Mouse (Mus musculus): ENCODE measurements around the gene Pax5. TPM values are rescaled to one million over a fixed set of nuclear protein-coding genes. Genes with fewer than 3 reads are reported as not detected.

The Pax5 gene
- not detected in 2 replicates for total RNA-seq (2012; rRNA removed)
- polyA plus RNA-seq (2012; ENCODE audit: insufficient read depth in 1 of 2, insufficient read length in 2 of 2, low read depth in 1 of 2, low replicate concordance in 2 of 2, missing spikeins in 1 of 2): not detected

DNA sequence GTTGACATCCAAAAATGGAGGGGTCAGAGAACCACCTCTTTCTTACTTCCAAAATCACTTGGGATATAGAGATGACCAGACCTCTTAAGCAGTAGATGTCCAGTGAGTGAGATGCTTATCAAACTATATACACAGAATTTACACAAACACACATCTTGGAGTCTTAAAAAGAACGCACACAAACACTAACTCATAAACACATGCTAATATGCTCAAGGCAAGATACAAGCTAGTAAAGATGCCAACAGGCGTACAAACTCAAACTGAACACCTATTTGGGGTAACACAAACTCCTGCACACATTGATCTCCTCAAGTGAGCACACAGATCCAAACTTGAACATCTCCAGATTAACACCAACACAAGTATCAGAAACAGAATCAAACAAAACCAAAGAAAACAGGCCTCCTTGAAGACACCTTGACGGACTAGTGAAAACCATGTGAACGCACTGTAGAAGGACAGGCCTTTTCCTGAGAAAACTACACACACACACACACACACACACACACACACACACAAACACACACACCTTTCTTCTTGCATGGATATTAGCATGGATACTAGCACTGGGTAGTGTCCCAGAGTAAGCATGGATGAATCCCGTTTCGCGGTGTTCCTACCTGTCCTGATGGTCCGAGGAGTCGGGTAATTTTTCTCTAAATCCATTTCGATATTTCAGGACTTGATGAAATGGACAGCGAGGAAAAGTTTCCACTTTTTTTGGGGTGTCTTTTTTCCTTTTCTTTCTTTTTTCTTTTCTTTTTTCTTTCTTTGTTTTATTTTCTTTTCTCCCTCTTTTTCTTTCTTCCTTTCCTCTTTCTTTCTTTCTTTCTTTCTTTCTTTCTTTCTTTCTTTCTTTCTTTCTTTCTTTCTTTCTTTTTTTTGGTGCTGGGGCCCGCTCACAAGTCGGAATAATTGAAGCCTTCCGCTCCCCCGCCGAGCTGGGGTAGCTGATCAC is at the start of gene Pax5:
TSS of gene Pax5 (minus strand) at position 748 of the 961 bp plus-strand sequence.
- no peak for DNase-seq (ENCODE audit: low read depth, low spot score)
- no peaks in the 10 kb centered on the region for H3K36me3 ChIP-seq (ENCODE audit: control insufficient read depth in 1 of 2, insufficient read depth in 2 of 2, low read length in 2 of 2)
- no peaks in the 10 kb centered on the region for H3K9me3 ChIP-seq (replicated peaks; ENCODE audit: insufficient read depth, low read length)
- TF ChIP-seq MAX (IDR thresholded peaks at IDR 0.05; ENCODE audit: low read length) (no peak), SMC3 (IDR thresholded peaks at IDR 0.05; ENCODE audit: low read depth, low read length) (no peak), TCF12 (IDR thresholded peaks at IDR 0.05; ENCODE audit: low read depth, low read length) (no peak), MYC (IDR thresholded peaks at IDR 0.05; ENCODE audit: low read depth, low read length) (no peak), ETS1 (IDR thresholded peaks at IDR 0.05; ENCODE audit: low read depth, low read length) (no peak), CTCF (IDR thresholded peaks at IDR 0.05 in 2 of 3, conservative IDR thresholded peaks at IDR 0.05 in 1 of 3; ENCODE audit: control insufficient read depth in 1 of 3, insufficient read depth in 1 of 3, low read depth in 2 of 3, low read length in 3 of 3, poor library complexity in 1 of 3, severe bottlenecking in 1 of 3) (no peak), POLR2AphosphoS5 (IDR thresholded peaks at IDR 0.05; ENCODE audit: borderline replicate concordance, low read depth, low read length) (no peak), POLR2AphosphoS2 (IDR thresholded peaks at IDR 0.05; ENCODE audit: low read length) (no peak), EP300 (IDR thresholded peaks at IDR 0.05; ENCODE audit: low read depth in 1 of 2, low read length in 2 of 2) (no peak), E2F4 (IDR thresholded peaks at IDR 0.05; ENCODE audit: borderline replicate concordance, low read depth, low read length) (no peak), MYB (IDR thresholded peaks at IDR 0.05; ENCODE audit: low read depth, low read length) (no peak), RAD21 (IDR thresholded peaks at IDR 0.05; ENCODE audit: low read depth, low read length) (no peak), ELF1 (IDR thresholded peaks at IDR 0.05; ENCODE audit: low read depth, low read length) (no peak), MEF2A (IDR thresholded peaks at IDR 0.05; ENCODE audit: extremely low read depth, insufficient replicate concordance, low read depth, low read length, poor library complexity, severe bottlenecking) (no peak), USF2 (IDR thresholded peaks at IDR 0.05; ENCODE audit: borderline replicate concordance in 1 of 2, insufficient read depth in 1 of 2, low read depth in 1 of 2, low read length in 2 of 2) (no peak), ZMIZ1 (IDR thresholded peaks at IDR 0.05; ENCODE audit: low read depth, low read length) (no peak), NRF1 (IDR thresholded peaks at IDR 0.05; ENCODE audit: insufficient read depth, low read depth, low read length, poor library complexity, severe bottlenecking) (no peak), MAZ (IDR thresholded peaks at IDR 0.05; ENCODE audit: low read depth, low read length) (no peak), JUND (IDR thresholded peaks at IDR 0.05; ENCODE audit: low read depth, low read length) (no peak)
- no peaks in the 10 kb centered on the region for H3K4me1 ChIP-seq (ENCODE audit: control insufficient read depth in 1 of 2, insufficient read depth in 2 of 2, low read length in 2 of 2)
- H3K9ac ChIP-seq (ENCODE audit: control insufficient read depth, low read depth, low read length, poor library complexity, severe bottlenecking): no peak within 1 kb of the TSS
- H3K4me3 ChIP-seq (ENCODE audit: control insufficient read depth in 1 of 2, insufficient read depth in 1 of 2, low read depth in 2 of 2, low read length in 2 of 2): no peak within 1 kb of the TSS
- no peaks in the 10 kb centered on the region for H3K27me3 ChIP-seq (ENCODE audit: control insufficient read depth in 1 of 2, insufficient read depth in 2 of 2, low read length in 2 of 2)
- H3K79me2 ChIP-seq (ENCODE audit: control insufficient read depth, insufficient read depth, low read length, poor library complexity): no peaks in the 10 kb centered on the region
- H3K27ac ChIP-seq (ENCODE audit: control insufficient read depth, low read depth, low read length): no peak within 1 kb of the TSS

Measured in MEL (cell line).